Mouse (Mus musculus) thymus, adult 2 months (tissue): Measurements from ENCODE around the gene Hibadh. TPM values are rescaled to one million over a fixed set of nuclear protein-coding genes. Genes with fewer than 3 reads are reported as not detected.

Source experiments
- DNase-seq: peaks from one replicate; pipeline ENCODE4 v3.0.0; 2021
- H3K27ac ChIP-seq: fragments of 200-500 bp; 2 replicates; pipeline ENCODE4 v1.5.1; 2012; ENCODE audit warnings: low read length, control low read depth; ENCODE audit not compliant: control insufficient read depth, insufficient read depth
- H3K27me3 ChIP-seq: fragments of 200-500 bp; 2 replicates; pipeline ENCODE4 v1.6.1; 2012; ENCODE audit warnings: mild to moderate bottlenecking, low read length, moderate library complexity, mixed read lengths; ENCODE audit not compliant: control insufficient read depth, insufficient read depth
- H3K36me3 ChIP-seq: fragments of 200-500 bp; 2 replicates; pipeline ENCODE4 v1.6.1; 2012; ENCODE audit warnings: mild to moderate bottlenecking, low read length, moderate library complexity; ENCODE audit not compliant: control insufficient read depth, insufficient read depth
- H3K4me1 ChIP-seq: fragments of 200-500 bp; replicated peaks from 2 replicates; pipeline ENCODE4 v1.6.1; 2012; ENCODE audit warnings: low read length; ENCODE audit not compliant: control insufficient read depth, insufficient read depth
- H3K4me3 ChIP-seq: fragments of 200-500 bp; 2 replicates; pipeline ENCODE4 v1.5.1; 2012; ENCODE audit warnings: mild to moderate bottlenecking, low read length, control low read depth, moderate library complexity; ENCODE audit not compliant: control insufficient read depth, insufficient read depth
- CTCF ChIP-seq: fragments of 200-500 bp; IDR thresholded peaks from 2 replicates; pipeline ENCODE4 v1.5.1; 2012; ENCODE audit warnings: mild to moderate bottlenecking, control low read depth, low read length, moderate library complexity, borderline replicate concordance; ENCODE audit not compliant: control insufficient read depth, poor library complexity, insufficient read depth; ENCODE audit errors: extremely low read depth
- POLR2A ChIP-seq: fragments of 200-500 bp; IDR thresholded peaks from 2 replicates; pipeline ENCODE4 v1.6.1; 2012; ENCODE audit warnings: mild to moderate bottlenecking, low read length, control low read depth, moderate library complexity; ENCODE audit not compliant: control insufficient read depth, poor library complexity, insufficient read depth; ENCODE audit errors: extremely low read depth
- WGBS: fragments of 180-500 bp; shearing (Covaris S2); methylation state at CpG from one replicate; pipeline ENCODE4 v1.1.7; 2018; 5-methylcytosine and 5-hydroxymethylcytosine counted together
- polyA plus RNA-seq: library from polyadenylated mRNA; depleted of rRNA; stranded (reverse); fragments of >200 nt; gene quantifications from 2 replicates; pipeline ENCODE4 v1.2.3, GENCODE M21; 2012

The Hibadh gene
- polyA plus RNA-seq, 1 experiment: 66.5 TPM

GRCm38 (mm10) chr6:52531366-52532143 is 108.6 kb downstream of the Hibadh start:
- Histone ChIP-seq H3K27me3 (no peaks in the 10 kb centered on the region), H3K4me1 (no peaks in the 10 kb centered on the region), H3K27ac (no peak overlapping the region), H3K4me3 (no peak overlapping the region), H3K36me3 (no peaks in the 10 kb centered on the region)
- no peak for DNase-seq
- 94% methylated on average over 19 of the region's 19 CpGs for WGBS
- TF ChIP-seq POLR2A (no peak), CTCF (no peak)

GRCm38 (mm10) chr6:52530861-52531260 is 109.3 kb downstream of the Hibadh start:
- Histone ChIP-seq H3K27me3 (no peaks in the 10 kb centered on the region), H3K27ac (no peak overlapping the region), H3K4me3 (no peak overlapping the region), H3K4me1 (no peaks in the 10 kb centered on the region), H3K36me3 (no peaks in the 10 kb centered on the region)
- 97% methylated on average over 10 of the region's 10 CpGs for WGBS
- no peak for DNase-seq
- TF ChIP-seq POLR2A (no peak), CTCF (no peak)

- TF ChIP-seq POLR2A (no peak), CTCF (no peak)
- H3K27me3 ChIP-seq: no peaks in the 10 kb centered on the region
- DNase-seq: no peak
- no peak overlapping the region for H3K27ac ChIP-seq
- 72% methylated on average over 2 of the region's 2 CpGs for WGBS
- no peak overlapping the region for H3K4me3 ChIP-seq
- no peaks in the 10 kb centered on the region for H3K36me3 ChIP-seq
- H3K4me1 ChIP-seq: no peaks in the 10 kb centered on the region
Observed at GRCm38 (mm10) chr6:52524226-52524625, 116.0 kb downstream of the Hibadh start.

GRCm38 (mm10) chr6:52518704-52519103 is 121.5 kb downstream of the Hibadh start:
- no peak for DNase-seq
- H3K4me1 ChIP-seq: no peaks in the 10 kb centered on the region
- WGBS: 95% methylated on average over 10 of the region's 10 CpGs
- no peak overlapping the region for H3K27ac ChIP-seq
- H3K4me3 ChIP-seq: no peak overlapping the region
- TF ChIP-seq POLR2A: no peak
- no peak for TF ChIP-seq CTCF
- H3K27me3 ChIP-seq: no peaks in the 10 kb centered on the region
- H3K36me3 ChIP-seq: no peaks in the 10 kb centered on the region

GRCm38 (mm10) chr6:52517272-52517671 is 122.9 kb downstream of the Hibadh start:
- Histone ChIP-seq H3K27me3 (no peaks in the 10 kb centered on the region), H3K4me3 (no peak overlapping the region), H3K4me1 (no peaks in the 10 kb centered on the region), H3K27ac (no peak overlapping the region), H3K36me3 (no peaks in the 10 kb centered on the region)
- DNase-seq: no peak
- TF ChIP-seq CTCF: no peak
- no peak for TF ChIP-seq POLR2A
- 90% methylated on average over 5 of the region's 5 CpGs for WGBS

- TF ChIP-seq POLR2A: no peak
- no peak for TF ChIP-seq CTCF
- H3K27ac ChIP-seq: no peak overlapping the region
- 89% methylated on average over 4 of the region's 4 CpGs for WGBS
- no peak for DNase-seq
- no peaks in the 10 kb centered on the region for H3K27me3 ChIP-seq
- H3K36me3 ChIP-seq: no peaks in the 10 kb centered on the region
- no peak overlapping the region for H3K4me3 ChIP-seq
- H3K4me1 ChIP-seq: no peaks in the 10 kb centered on the region
Observed at GRCm38 (mm10) chr6:52513876-52514405, 126.2 kb downstream of the Hibadh start.
